Mouse (Mus musculus) limb, embryonic 11.5 days (tissue): ENCODE results near the gene Zcchc24. TPM values are rescaled to one million over a fixed set of nuclear protein-coding genes. Genes with fewer than 3 reads are reported as not detected.

Experiments used
- ATAC-seq: fragments of 200-750 bp; cut with Nextera tagmentation; 2 replicates; pipeline ENCODE4 v1.8.0; 2017; ENCODE audit warnings: low read depth; ENCODE audit not compliant: insufficient number of reproducible peaks, low FRiP score, low TSS enrichment
- DNase-seq: peaks from one replicate; pipeline ENCODE4 v3.0.0-alpha.2; 2015; ENCODE audit warnings: low spot score
- H3K27ac ChIP-seq: fragments of 300-500 bp; sonication (generic); replicated peaks from 2 replicates; pipeline ENCODE4 v1.5.1; 2014; ENCODE audit warnings: low read depth, mild to moderate bottlenecking, low read length
- H3K27me3 ChIP-seq: fragments of 300-500 bp; sonication (generic); 2 replicates; pipeline ENCODE4 v1.6.1; 2014; ENCODE audit warnings: mild to moderate bottlenecking, low read length, mixed read lengths; ENCODE audit not compliant: control insufficient read depth, insufficient read depth
- H3K36me3 ChIP-seq: fragments of 300-500 bp; sonication (generic); 2 replicates; pipeline ENCODE4 v1.6.1; 2014; ENCODE audit warnings: mild to moderate bottlenecking, low read length, moderate library complexity, mixed read lengths; ENCODE audit not compliant: control insufficient read depth, insufficient read depth
- H3K4me1 ChIP-seq: fragments of 300-500 bp; sonication (generic); 2 replicates; pipeline ENCODE4 v1.6.1; 2014; ENCODE audit warnings: low read length, mixed read lengths; ENCODE audit not compliant: control insufficient read depth, insufficient read depth
- H3K4me2 ChIP-seq: fragments of 300-500 bp; sonication (generic); 2 replicates; pipeline ENCODE4 v1.6.1; 2014; ENCODE audit warnings: low read depth, mild to moderate bottlenecking, moderate library complexity; ENCODE audit not compliant: severe bottlenecking
- H3K4me3 ChIP-seq: fragments of 300-500 bp; sonication (generic); 2 replicates; pipeline ENCODE4 v1.5.1; 2014; ENCODE audit warnings: low read depth, low read length
- H3K9ac ChIP-seq: fragments of 300-500 bp; sonication (generic); 2 replicates; pipeline ENCODE4 v1.6.1; 2014; ENCODE audit warnings: mild to moderate bottlenecking, low read length
- H3K9me3 ChIP-seq: fragments of 300-500 bp; sonication (generic); 2 replicates; pipeline ENCODE4 v1.6.1; 2016; ENCODE audit warnings: low read length; ENCODE audit not compliant: control insufficient read depth
- WGBS: fragments of 180-500 bp; shearing (Covaris S2); extraction: QIAGEN DNeasy Blood & Tissue Kit; methylation state at CpG from one replicate; pipeline ENCODE4 v1.1.7; 2014; 5-methylcytosine and 5-hydroxymethylcytosine counted together
- polyA plus RNA-seq: library from polyadenylated mRNA; unstranded; fragments of >200 nt; fragmentation: Nextera tagmentation; extraction: Ambion mirVana; gene quantifications from 2 replicates; pipeline ENCODE4 v1.2.1, GENCODE M21; 2014

Zcchc24 gene
- polyA plus RNA-seq, 1 experiment from 2014 or later, result 19.5 TPM

GRCm38 (mm10) chr14:25726226-25727148, 42.4 kb downstream of the Zcchc24 start:
- Histone ChIP-seq H3K36me3 (no peaks in the 10 kb centered on the region), H3K4me1 (peaks cover 36% of the 10 kb centered on the region), H3K27ac (no peak overlapping the region), H3K4me2 (no peak overlapping the region), H3K9ac (no peak overlapping the region), H3K4me3 (no peak overlapping the region), H3K9me3 (no peaks in the 10 kb centered on the region), H3K27me3 (no peaks in the 10 kb centered on the region)
- 46% methylated on average over 20 of the region's 20 CpGs for WGBS
- ATAC-seq (0 out of 2 replicates have a peak, but pooled peaks have one; percentile 31), DNase-seq (peak; percentile 86)

GRCm38 (mm10) chr14:25725690-25726089, 43.1 kb downstream of the Zcchc24 start:
- no peak overlapping the region for H3K27ac ChIP-seq

GRCm38 (mm10) chr14:25725032-25725497, 43.8 kb downstream of the Zcchc24 start:
- no peaks in the 10 kb centered on the region for H3K36me3 ChIP-seq
- no peak overlapping the region for H3K4me2 ChIP-seq
- H3K9ac ChIP-seq, result no peak overlapping the region
- no peaks in the 10 kb centered on the region for H3K9me3 ChIP-seq
- DNase-seq, result no peak
- no peaks in the 10 kb centered on the region for H3K27me3 ChIP-seq
- no peak for ATAC-seq
- 77% methylated on average over 11 of the region's 11 CpGs for WGBS
- peaks cover 36% of the 10 kb centered on the region for H3K4me1 ChIP-seq
- H3K27ac ChIP-seq, result peak overlapping the region; percentile 56
- H3K4me3 ChIP-seq, result no peak overlapping the region

More at GRCm38 (mm10) chr14:25725690-25726089, 43.1 kb downstream of the Zcchc24 start:
- Histone ChIP-seq H3K4me1 (peaks cover 36% of the 10 kb centered on the region), H3K9ac (no peak overlapping the region), H3K36me3 (no peaks in the 10 kb centered on the region), H3K9me3 (no peaks in the 10 kb centered on the region), H3K4me2 (no peak overlapping the region), H3K27me3 (no peaks in the 10 kb centered on the region), H3K4me3 (no peak overlapping the region)
- no peak for ATAC-seq
- 27% methylated on average over 4 of the region's 4 CpGs for WGBS
- no peak for DNase-seq

- ATAC-seq, result no peak
- peaks cover 52% of the 10 kb centered on the region for H3K4me1 ChIP-seq
These were observed 47.7 kb downstream of the Zcchc24 start for GRCm38 (mm10) chr14:25720962-25721707.

GRCm38 (mm10) chr14:25719371-25719770, 49.5 kb downstream of the Zcchc24 start:
- 54% methylated on average over 9 of the region's 9 CpGs for WGBS
- no peak for ATAC-seq
- peaks cover 34% of the 10 kb centered on the region for H3K4me1 ChIP-seq

More at GRCm38 (mm10) chr14:25720962-25721707, 47.7 kb downstream of the Zcchc24 start:
- Histone ChIP-seq H3K27ac (no peak overlapping the region), H3K4me3 (no peak overlapping the region), H3K36me3 (no peaks in the 10 kb centered on the region), H3K4me2 (no peak overlapping the region), H3K9ac (no peak overlapping the region), H3K9me3 (no peaks in the 10 kb centered on the region), H3K27me3 (no peaks in the 10 kb centered on the region)
- 82% methylated on average over 5 of the region's 5 CpGs for WGBS
- DNase-seq, result no peak

GRCm38 (mm10) chr14:25718471-25718870, 50.4 kb downstream of the Zcchc24 start:
- Histone ChIP-seq H3K36me3 (no peaks in the 10 kb centered on the region), H3K9ac (no peak overlapping the region), H3K4me3 (no peak overlapping the region), H3K27ac (peak overlapping the region; percentile 61; the same call in 1 of the 2 replicates), H3K4me2 (no peak overlapping the region), H3K9me3 (no peaks in the 10 kb centered on the region), H3K27me3 (no peaks in the 10 kb centered on the region), H3K4me1 (peaks cover 26% of the 10 kb centered on the region)
- ATAC-seq (peak; percentile 85), DNase-seq (peak; percentile 78)
- 0% methylated on average over 2 of the region's 2 CpGs for WGBS

More at GRCm38 (mm10) chr14:25719371-25719770, 49.5 kb downstream of the Zcchc24 start:
- H3K27ac ChIP-seq, result 0 out of 2 replicates have a peak overlapping the region, but pooled peaks have one; percentile 39
- no peak overlapping the region for H3K4me3 ChIP-seq
- no peak for DNase-seq
- H3K9ac ChIP-seq, result no peak overlapping the region
- no peaks in the 10 kb centered on the region for H3K27me3 ChIP-seq
- no peak overlapping the region for H3K4me2 ChIP-seq
- H3K9me3 ChIP-seq, result no peaks in the 10 kb centered on the region
- no peaks in the 10 kb centered on the region for H3K36me3 ChIP-seq

- H3K9ac ChIP-seq, result no peak overlapping the region
- no peaks in the 10 kb centered on the region for H3K27me3 ChIP-seq
- no peak overlapping the region for H3K4me3 ChIP-seq
- no peaks in the 10 kb centered on the region for H3K36me3 ChIP-seq
- DNase-seq (no peak), ATAC-seq (no peak)
- peaks cover 26% of the 10 kb centered on the region for H3K4me1 ChIP-seq
- H3K27ac ChIP-seq, result no peak overlapping the region
- H3K9me3 ChIP-seq, result no peaks in the 10 kb centered on the region
- WGBS, result 87% methylated on average over 8 of the region's 8 CpGs
- H3K4me2 ChIP-seq, result no peak overlapping the region
These were observed 51.1 kb downstream of the Zcchc24 start for GRCm38 (mm10) chr14:25717718-25718117.

GRCm38 (mm10) chr14:25716528-25716927, 52.3 kb downstream of the Zcchc24 start:
- H3K9me3 ChIP-seq, result no peaks in the 10 kb centered on the region
- no peak overlapping the region for H3K27ac ChIP-seq
- no peaks in the 10 kb centered on the region for H3K36me3 ChIP-seq
- peaks cover 29% of the 10 kb centered on the region for H3K4me1 ChIP-seq
- ATAC-seq (no peak), DNase-seq (no peak)
- no peak overlapping the region for H3K4me2 ChIP-seq
- no peaks in the 10 kb centered on the region for H3K27me3 ChIP-seq
- no peak overlapping the region for H3K9ac ChIP-seq
- 95% methylated on average over 1 of the region's 1 CpGs for WGBS
- H3K4me3 ChIP-seq, result no peak overlapping the region
